Mouse (Mus musculus): ENCODE results near the gene Brs3. TPM values are rescaled to one million over a fixed set of nuclear protein-coding genes. Genes with fewer than 3 reads are reported as not detected.

Brs3 gene
- polyA plus RNA-seq (2014; fragmentation: Nextera tagmentation; extraction: Ambion mirVana): not detected in 2 replicates

DNA sequence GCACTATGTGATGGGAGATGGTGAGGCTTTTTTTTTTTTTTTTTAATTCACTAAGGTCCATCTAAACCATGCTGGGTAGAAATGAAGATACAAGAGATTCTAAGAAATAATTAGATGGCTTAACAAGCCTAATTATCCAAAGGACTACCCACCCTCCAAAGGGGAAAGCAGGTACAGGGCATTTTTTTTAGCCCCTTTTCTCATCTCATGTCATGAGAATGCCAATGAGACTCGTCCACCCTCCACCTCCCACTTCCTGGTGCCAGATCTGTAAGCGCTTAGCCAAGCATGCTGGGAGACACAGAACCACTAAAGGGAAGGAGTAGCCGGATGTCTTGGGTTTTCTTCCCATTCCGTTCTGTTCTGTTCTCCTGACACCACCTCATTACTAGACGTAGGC is at the start of gene Brs3:
Gene Brs3 (plus strand): TSS at position 301 of the 400 bp plus-strand sequence.
- H3K4me3 ChIP-seq (ENCODE audit: low read depth, low read length): no peak within 1 kb of the TSS
- H3K4me1 ChIP-seq (replicated peaks; ENCODE audit: control insufficient read depth, insufficient read depth, low read length): no peaks in the 10 kb centered on the region
- H3K27me3 ChIP-seq (replicated peaks; ENCODE audit: control insufficient read depth, insufficient read depth, low read length): no peaks in the 10 kb centered on the region
- WGBS: 72% methylated on average over 5 of the region's 5 CpGs
- ATAC-seq (replicated peaks; ENCODE audit: low FRiP score) (no peak), DNase-seq (ENCODE audit: low spot score) (no peak)
- no peak within 1 kb of the TSS for H3K4me2 ChIP-seq
- no peaks in the 10 kb centered on the region for H3K36me3 ChIP-seq (ENCODE audit: control insufficient read depth, insufficient read depth, low read length)
- H3K9me3 ChIP-seq (ENCODE audit: control insufficient read depth, low read length): no peaks in the 10 kb centered on the region
- no peak within 1 kb of the TSS for H3K9ac ChIP-seq (ENCODE audit: low read depth, low read length)
- no peak within 1 kb of the TSS for H3K27ac ChIP-seq (ENCODE audit: low read depth, low read length)

DNA sequence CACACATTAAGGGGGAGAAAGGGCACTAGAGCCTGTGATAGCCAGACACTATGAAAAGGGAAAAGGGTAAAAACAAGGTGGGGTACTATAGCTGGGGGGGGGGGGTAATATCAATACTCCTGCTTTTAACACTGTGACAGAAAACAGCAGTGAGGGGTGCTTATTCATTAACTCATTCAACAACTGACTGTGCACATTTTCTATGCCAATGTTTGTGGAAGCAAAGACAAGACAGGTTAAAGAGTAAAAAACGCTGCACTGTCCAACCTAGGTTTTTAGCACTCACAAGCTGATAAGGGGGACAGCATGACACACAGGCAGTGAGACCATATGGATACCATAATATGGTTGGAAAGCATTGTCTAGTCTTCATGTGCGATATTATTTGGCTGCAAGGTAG is 30.0 kb upstream of the Brs3 start:
- ATAC-seq (replicated peaks; ENCODE audit: low FRiP score): no peak
- no peak overlapping the region for H3K27ac ChIP-seq (ENCODE audit: low read depth, low read length)
- H3K27me3 ChIP-seq (replicated peaks; ENCODE audit: control insufficient read depth, insufficient read depth, low read length): no peaks in the 10 kb centered on the region
- no peak overlapping the region for H3K4me3 ChIP-seq (ENCODE audit: low read depth, low read length)
- no peaks in the 10 kb centered on the region for H3K4me1 ChIP-seq (replicated peaks; ENCODE audit: control insufficient read depth, insufficient read depth, low read length)
- no peaks in the 10 kb centered on the region for H3K9me3 ChIP-seq (ENCODE audit: control insufficient read depth, low read length)
- 68% methylated on average over 2 of the region's 2 CpGs for WGBS
- no peak for DNase-seq (ENCODE audit: low spot score)
- no peak overlapping the region for H3K9ac ChIP-seq (ENCODE audit: low read depth, low read length)
- H3K36me3 ChIP-seq (ENCODE audit: control insufficient read depth, insufficient read depth, low read length): no peaks in the 10 kb centered on the region
- no peak overlapping the region for H3K4me2 ChIP-seq

DNA sequence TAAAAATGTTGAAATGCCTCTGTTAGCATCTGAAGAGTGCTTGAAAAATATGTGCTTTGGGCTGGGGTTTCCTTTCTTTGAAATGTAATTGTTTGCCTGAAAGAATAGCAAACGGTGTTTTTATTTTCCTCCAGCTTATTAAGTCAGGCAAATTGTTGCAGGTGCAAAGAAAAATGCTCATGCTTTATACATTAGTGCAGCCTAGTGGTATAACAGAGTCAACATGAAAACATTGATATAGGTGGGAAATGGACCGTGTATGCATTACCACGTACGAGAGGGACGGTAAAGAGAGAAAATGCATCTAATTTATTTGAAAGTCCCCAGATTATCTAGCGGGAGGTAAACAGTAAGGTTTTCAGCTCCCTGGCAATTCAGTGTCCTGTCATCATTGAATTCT is 995 bp downstream of the Brs3 start:
- H3K4me3 ChIP-seq (ENCODE audit: low read depth, low read length): no peak overlapping the region
- no peaks in the 10 kb centered on the region for H3K4me1 ChIP-seq (replicated peaks; ENCODE audit: control insufficient read depth, insufficient read depth, low read length)
- WGBS: 84% methylated on average over 6 of the region's 6 CpGs
- H3K27me3 ChIP-seq (replicated peaks; ENCODE audit: control insufficient read depth, insufficient read depth, low read length): no peaks in the 10 kb centered on the region
- DNase-seq (ENCODE audit: low spot score) (no peak), ATAC-seq (replicated peaks; ENCODE audit: low FRiP score) (no peak)
- no peak overlapping the region for H3K4me2 ChIP-seq
- H3K9ac ChIP-seq (ENCODE audit: low read depth, low read length): no peak overlapping the region
- H3K36me3 ChIP-seq (ENCODE audit: control insufficient read depth, insufficient read depth, low read length): no peaks in the 10 kb centered on the region
- no peak overlapping the region for H3K27ac ChIP-seq (ENCODE audit: low read depth, low read length)
- no peaks in the 10 kb centered on the region for H3K9me3 ChIP-seq (ENCODE audit: control insufficient read depth, low read length)

DNA sequence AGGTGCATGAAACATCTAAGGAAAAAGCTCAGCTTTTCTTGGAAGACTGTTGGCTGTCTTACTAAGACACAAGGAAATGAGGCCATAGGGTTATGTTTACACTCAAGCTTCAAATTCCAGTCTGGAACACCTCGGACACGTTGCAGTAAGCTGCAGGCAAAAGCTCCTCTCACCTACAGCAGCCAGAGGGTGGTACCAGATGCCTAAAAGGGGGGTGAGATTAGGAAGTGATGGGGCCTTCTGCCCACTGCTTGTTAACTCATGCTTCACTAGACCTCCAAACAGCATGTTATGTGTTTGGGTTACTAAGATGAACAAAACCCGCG is 9.9 kb downstream of the Brs3 start:
- Histone ChIP-seq H3K27ac (ENCODE audit: low read depth, low read length) (peak overlapping the region; percentile 80), H3K4me3 (ENCODE audit: low read depth, low read length) (peak overlapping the region; percentile 60), H3K36me3 (ENCODE audit: control insufficient read depth, insufficient read depth, low read length) (no peaks in the 10 kb centered on the region), H3K4me2 (peak overlapping the region; percentile 55), H3K9me3 (ENCODE audit: control insufficient read depth, low read length) (no peaks in the 10 kb centered on the region), H3K27me3 (replicated peaks; ENCODE audit: control insufficient read depth, insufficient read depth, low read length) (no peaks in the 10 kb centered on the region), H3K9ac (ENCODE audit: low read depth, low read length) (peak overlapping the region; percentile 74), H3K4me1 (replicated peaks; ENCODE audit: control insufficient read depth, insufficient read depth, low read length) (no peaks in the 10 kb centered on the region)
- ATAC-seq (replicated peaks; ENCODE audit: low FRiP score) (peak; percentile 46; the same call in 1 of the 2 replicates), DNase-seq (ENCODE audit: low spot score) (no peak)
- 16% methylated on average over 4 of the region's 4 CpGs for WGBS

DNA sequence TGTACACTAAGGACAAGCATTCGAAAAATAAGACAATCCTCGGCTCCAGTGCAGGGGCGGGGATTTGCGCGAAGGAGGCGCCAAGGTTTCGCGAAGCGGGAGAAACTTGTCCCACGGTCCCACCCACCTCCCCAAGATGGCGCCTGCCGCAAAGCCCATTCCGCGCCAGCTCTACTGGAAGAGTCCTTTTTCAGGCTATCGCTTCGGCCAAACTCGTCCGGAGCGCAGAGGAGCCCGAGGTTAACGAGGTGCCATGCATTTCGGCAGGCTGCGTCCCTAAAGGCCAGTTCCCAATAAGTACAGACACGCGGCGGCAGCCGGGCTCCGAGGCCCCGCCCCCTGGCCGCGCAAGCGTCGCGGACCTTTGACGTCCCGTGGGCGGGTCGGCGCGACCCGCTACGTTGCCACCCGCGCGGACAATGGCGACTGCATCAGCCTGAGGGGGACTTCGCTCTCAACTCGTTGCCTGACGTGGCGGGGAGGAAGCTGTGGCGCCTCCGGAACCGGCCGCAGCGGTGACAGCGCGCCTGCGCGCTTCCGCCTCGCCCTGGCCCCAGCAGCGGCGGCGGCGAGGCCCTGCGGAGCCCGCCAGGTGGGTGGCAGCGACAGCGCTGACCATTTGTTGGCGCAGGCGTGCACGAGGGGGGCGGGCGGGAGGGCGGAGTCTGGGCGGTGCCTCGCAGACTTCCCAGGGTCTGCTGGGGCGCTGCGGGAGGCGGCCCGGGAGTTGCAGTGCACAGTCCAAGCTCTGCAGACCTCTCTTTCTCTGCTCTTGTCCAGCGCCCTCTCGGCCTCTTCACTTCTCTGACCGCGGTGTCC is 10.5 kb downstream of the Brs3 start, which contains the start of gene Htatsf1:
Gene Htatsf1 (plus strand): TSS at position 410 of the 819 bp plus-strand sequence.
- ATAC-seq (replicated peaks; ENCODE audit: low FRiP score): peak; percentile 97
- Histone ChIP-seq H3K9me3 (ENCODE audit: control insufficient read depth, low read length) (no peaks in the 10 kb centered on the region), H3K36me3 (ENCODE audit: control insufficient read depth, insufficient read depth, low read length) (no peaks in the 10 kb centered on the region), H3K9ac (ENCODE audit: low read depth, low read length) (peak within 1 kb of the TSS; percentile 74), H3K27ac (ENCODE audit: low read depth, low read length) (peak within 1 kb of the TSS; percentile 80), H3K27me3 (replicated peaks; ENCODE audit: control insufficient read depth, insufficient read depth, low read length) (no peaks in the 10 kb centered on the region), H3K4me3 (ENCODE audit: low read depth, low read length) (peak within 1 kb of the TSS; percentile 60), H3K4me2 (peak within 1 kb of the TSS; percentile 55), H3K4me1 (replicated peaks; ENCODE audit: control insufficient read depth, insufficient read depth, low read length) (no peaks in the 10 kb centered on the region)
- DNase-seq (ENCODE audit: low spot score): peak; percentile 79
- WGBS: 14% methylated on average over 68 of the region's 85 CpGs

DNA sequence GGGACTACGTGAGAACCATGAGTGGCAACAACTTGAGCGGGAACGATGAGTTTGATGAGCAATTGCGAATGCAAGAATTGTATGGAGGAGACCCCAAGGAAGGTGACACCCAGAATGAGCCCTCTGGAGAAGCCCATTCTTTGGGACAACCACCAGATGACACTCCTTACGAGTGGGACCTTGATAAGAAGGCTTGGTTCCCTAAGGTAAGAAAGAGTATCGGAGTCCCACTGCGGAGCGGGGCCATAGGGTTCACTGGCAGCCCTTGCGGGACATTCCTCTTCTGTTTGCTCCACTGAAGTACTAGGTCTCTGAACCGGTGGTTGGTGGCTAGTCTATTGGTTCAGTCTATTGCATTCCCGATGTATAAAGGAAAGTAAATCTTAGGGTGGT is 11.1 kb downstream of the Brs3 start:
- Histone ChIP-seq H3K4me1 (replicated peaks; ENCODE audit: control insufficient read depth, insufficient read depth, low read length) (no peaks in the 10 kb centered on the region), H3K9me3 (ENCODE audit: control insufficient read depth, low read length) (no peaks in the 10 kb centered on the region), H3K27ac (ENCODE audit: low read depth, low read length) (no peak overlapping the region), H3K4me3 (ENCODE audit: low read depth, low read length) (peak overlapping the region; percentile 60), H3K4me2 (peak overlapping the region; percentile 53), H3K9ac (ENCODE audit: low read depth, low read length) (peak overlapping the region; percentile 74), H3K36me3 (ENCODE audit: control insufficient read depth, insufficient read depth, low read length) (no peaks in the 10 kb centered on the region), H3K27me3 (replicated peaks; ENCODE audit: control insufficient read depth, insufficient read depth, low read length) (no peaks in the 10 kb centered on the region)
- WGBS: 19% methylated on average over 11 of the region's 11 CpGs
- ATAC-seq (replicated peaks; ENCODE audit: low FRiP score): peak; percentile 30; the same call in 1 of the 2 replicates
- DNase-seq (ENCODE audit: low spot score): no peak

DNA sequence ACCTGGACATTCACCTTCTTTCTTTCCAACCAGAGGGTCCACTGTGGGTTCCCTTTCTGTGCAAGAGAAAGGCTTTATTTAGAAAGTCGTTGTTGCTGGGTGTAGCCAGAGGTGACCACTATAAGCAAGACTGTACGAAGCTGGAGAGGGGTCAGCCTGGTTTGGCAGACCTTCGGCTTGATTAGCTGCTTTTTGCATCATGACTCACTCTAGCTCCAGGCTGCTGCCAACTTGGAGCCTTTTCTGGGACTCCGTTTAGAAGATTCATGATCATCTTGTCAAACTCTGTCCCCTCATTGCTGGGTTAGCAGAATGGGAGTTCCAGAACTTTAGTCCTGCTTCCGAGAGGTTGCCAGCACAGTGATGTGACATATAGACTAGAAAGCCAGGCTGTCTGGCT is 38.6 kb downstream of the Brs3 start:
- H3K36me3 ChIP-seq (ENCODE audit: control insufficient read depth, insufficient read depth, low read length): no peaks in the 10 kb centered on the region
- H3K4me3 ChIP-seq (ENCODE audit: low read depth, low read length): no peak overlapping the region
- 69% methylated on average over 5 of the region's 5 CpGs for WGBS
- no peak for DNase-seq (ENCODE audit: low spot score)
- H3K4me1 ChIP-seq (replicated peaks; ENCODE audit: control insufficient read depth, insufficient read depth, low read length): no peaks in the 10 kb centered on the region
- no peak overlapping the region for H3K27ac ChIP-seq (ENCODE audit: low read depth, low read length)
- H3K9ac ChIP-seq (ENCODE audit: low read depth, low read length): no peak overlapping the region
- H3K9me3 ChIP-seq (ENCODE audit: control insufficient read depth, low read length): no peaks in the 10 kb centered on the region
- no peak overlapping the region for H3K4me2 ChIP-seq
- no peak for ATAC-seq (replicated peaks; ENCODE audit: low FRiP score)
- no peaks in the 10 kb centered on the region for H3K27me3 ChIP-seq (replicated peaks; ENCODE audit: control insufficient read depth, insufficient read depth, low read length)

DNA sequence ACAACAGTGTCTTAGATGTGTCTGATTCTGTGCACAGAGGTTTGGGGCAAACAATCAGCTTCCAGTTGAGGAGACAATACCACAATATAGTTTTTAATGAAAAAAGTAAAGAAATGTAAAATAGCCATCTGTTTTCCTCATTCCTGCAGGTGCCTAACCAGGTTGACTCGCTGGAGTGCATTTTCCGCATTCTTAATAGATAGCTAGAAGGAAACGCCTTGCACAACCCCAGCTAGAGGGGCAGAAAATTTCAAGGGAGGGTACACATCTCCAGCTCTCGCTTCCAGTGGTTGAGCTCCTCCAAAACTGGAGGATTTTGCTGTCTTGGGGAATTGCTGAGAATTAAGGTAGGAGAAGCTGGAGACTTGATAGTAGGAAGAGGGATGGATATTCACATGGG is 44.9 kb downstream of the Brs3 start, which contains the start of gene Vgll1:
Gene Vgll1 (plus strand): TSS at position 301 of the 400 bp plus-strand sequence.
- DNase-seq (ENCODE audit: low spot score) (no peak), ATAC-seq (replicated peaks; ENCODE audit: low FRiP score) (no peak)
- WGBS: 82% methylated on average over 4 of the region's 4 CpGs

More for the DNA sequence above, 44.9 kb downstream of the Brs3 start, which contains the start of gene Vgll1:
- no peak within 1 kb of the TSS for H3K4me3 ChIP-seq (ENCODE audit: low read depth, low read length)
- no peaks in the 10 kb centered on the region for H3K36me3 ChIP-seq (ENCODE audit: control insufficient read depth, insufficient read depth, low read length)
- no peaks in the 10 kb centered on the region for H3K9me3 ChIP-seq (ENCODE audit: control insufficient read depth, low read length)
- H3K4me2 ChIP-seq: no peak within 1 kb of the TSS
- no peaks in the 10 kb centered on the region for H3K4me1 ChIP-seq (replicated peaks; ENCODE audit: control insufficient read depth, insufficient read depth, low read length)
- H3K9ac ChIP-seq (ENCODE audit: low read depth, low read length): no peak within 1 kb of the TSS
- H3K27ac ChIP-seq (ENCODE audit: low read depth, low read length): no peak within 1 kb of the TSS
- H3K27me3 ChIP-seq (replicated peaks; ENCODE audit: control insufficient read depth, insufficient read depth, low read length): no peaks in the 10 kb centered on the region
